Mouse (Mus musculus) right cerebral cortex, postnatal 4 days (tissue): ENCODE measurements at regions not wholly inside any gene's neighbourhood (a gene's known extent, or its start where the extent isn't known, plus 50 kb on each side); places are given as distances from the start of the nearest gene placed in this dataset.

Experiments used
- DNase-seq: peaks from one replicate; pipeline ENCODE4 v3.0.0-alpha.2; 2022

DNA sequence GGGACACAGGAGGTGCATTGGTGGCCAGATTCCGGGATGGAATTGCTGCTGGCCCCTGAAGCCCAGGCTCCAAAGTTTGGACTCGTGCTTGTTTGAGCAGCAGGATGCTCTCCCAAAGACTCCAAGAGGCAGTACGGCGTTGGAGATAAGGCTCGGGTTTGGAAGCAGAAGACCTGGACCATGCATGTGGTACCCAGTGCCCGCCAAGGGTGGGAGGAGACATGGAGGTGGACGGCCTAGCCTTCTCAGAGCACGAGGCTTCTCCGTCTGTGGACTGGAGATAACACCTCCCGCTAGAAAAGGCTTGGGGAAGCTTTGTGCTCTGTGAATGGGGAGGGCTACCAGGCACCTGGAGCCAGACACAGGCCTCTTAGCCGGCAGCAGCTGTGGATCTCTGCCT is 271.7 kb downstream of the Rps6kc1 start:
- DNase-seq, result no peak

- no peak for DNase-seq
These were observed 276.6 kb downstream of the Rps6kc1 start for GRCm38 (mm10) chr1:190634935-190635334.

DNA sequence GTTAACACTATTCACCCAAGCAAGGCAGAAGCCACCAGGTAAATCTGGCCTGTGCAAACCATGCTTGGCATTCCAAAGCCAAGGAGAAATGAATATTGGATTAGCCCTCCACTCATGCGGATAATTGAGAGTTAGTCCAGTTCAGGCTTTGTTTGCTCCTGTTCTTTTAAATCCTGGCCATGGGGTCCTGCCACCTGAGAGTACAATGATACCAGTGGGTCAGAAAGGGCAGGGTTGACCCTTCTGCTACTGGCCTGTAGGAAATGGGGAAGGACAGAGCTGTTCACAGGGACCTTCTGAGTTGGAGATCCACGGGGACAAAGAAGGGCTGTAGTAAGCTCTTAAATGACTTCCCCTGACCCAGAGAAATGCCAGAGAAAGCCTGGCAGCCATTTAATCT is 279.9 kb downstream of the Rps6kc1 start:
- DNase-seq, result no peak

DNA sequence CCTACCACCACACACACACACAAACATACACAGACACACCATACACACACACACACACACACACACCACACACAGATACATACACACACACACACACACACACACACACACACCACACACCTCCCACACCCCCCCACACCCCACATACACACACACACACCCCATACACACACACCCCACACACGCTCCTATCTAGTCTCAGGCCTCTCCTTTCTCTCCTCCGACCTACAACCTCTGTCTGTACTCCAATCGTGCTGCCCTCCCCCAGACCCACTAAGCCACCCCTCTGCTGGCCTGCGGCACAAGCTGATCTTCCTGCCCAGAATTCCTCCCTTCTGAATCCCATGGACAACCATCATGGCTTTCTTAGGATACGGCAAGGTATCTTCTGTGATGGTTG is 281.4 kb downstream of the Rps6kc1 start:
- no peak for DNase-seq

- no peak for DNase-seq
These were observed 287.7 kb downstream of the Rps6kc1 start for GRCm38 (mm10) chr1:190623916-190624315.

DNA sequence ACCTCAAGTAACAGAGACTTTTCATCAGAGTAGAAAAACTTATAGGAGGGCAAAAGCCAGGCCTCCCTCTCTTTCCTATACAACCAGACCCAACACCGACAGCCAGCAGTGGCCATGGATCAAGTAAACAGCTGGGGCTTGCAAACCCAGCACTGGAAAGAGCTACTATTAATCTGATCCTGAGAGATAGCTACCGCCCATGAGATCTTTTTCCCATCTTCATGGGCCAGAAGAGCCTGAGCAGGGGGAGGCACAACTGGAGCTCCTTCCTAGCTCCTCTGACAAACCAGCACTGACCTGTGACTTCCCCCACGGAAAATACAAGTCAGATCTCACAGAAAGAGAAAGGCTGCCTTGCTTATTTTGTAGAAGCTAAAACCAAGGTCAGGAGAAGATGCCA is 311.1 kb downstream of the Rps6kc1 start:
- DNase-seq, result no peak

DNA sequence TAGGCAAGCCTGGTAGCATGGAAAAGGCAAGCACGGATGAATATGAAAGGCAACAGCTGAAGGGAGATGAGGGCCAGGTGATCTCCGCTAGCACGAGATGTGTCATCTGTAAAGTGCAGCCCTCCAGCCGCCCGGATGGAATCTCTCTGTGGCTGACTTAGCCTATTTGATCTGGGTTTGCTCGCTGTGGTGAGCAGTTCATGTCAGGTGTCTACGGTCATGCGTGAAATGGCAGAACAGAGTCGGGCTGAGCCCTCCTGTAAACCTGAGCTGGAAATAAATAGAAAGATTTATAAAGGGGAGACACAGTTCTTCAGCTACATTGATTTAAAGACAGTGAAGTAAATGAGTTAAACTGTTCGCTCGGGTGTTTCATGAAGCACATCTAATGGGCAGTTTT is 311.9 kb downstream of the Rps6kc1 start:
- DNase-seq, result no peak

DNA sequence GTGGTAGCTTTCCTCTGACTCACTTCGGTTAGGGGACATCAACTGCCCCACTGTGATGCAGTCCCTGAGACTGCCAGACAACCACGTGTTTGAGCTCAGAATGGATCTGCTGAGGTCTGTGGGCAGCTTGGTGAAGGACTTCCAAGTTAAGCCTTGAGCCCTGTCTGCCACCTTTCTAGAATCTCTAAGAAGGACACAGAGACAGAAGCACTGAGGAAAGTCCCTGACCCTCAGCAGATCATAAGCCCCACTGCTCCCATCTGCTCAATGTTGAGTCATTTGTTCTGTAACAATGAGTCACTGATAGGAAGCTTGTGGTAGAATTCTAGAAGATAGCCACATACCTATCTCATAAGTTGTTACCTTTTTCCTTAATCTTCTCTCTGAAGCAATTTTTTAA is 315.4 kb downstream of the Rps6kc1 start:
- DNase-seq, result no peak

GRCm38 (mm10) chr1:190591621-190592020 is 319.9 kb downstream of the Rps6kc1 start:
- no peak for DNase-seq

GRCm38 (mm10) chr1:190589586-190589985 is 322.0 kb downstream of the Rps6kc1 start:
- no peak for DNase-seq

DNA sequence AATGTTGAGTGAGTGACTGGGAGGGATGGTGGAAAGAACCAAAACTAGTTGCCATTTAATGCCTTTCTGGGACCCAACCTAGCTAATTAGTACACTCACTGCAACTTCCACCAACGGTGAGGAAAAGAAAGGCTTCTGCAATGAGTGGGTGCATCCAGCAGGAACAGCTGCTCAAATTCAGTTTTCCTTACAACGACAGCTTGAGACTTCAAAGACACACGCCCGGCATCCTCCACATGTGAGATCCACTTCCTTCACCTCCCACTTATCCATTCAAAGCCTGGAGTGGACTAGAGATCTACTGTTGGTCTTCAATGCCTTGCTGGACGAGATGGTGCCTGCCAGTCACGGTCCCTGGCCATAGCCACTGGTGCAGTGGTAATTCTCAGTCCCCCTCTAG is 328.3 kb downstream of the Rps6kc1 start:
- no peak for DNase-seq

DNA sequence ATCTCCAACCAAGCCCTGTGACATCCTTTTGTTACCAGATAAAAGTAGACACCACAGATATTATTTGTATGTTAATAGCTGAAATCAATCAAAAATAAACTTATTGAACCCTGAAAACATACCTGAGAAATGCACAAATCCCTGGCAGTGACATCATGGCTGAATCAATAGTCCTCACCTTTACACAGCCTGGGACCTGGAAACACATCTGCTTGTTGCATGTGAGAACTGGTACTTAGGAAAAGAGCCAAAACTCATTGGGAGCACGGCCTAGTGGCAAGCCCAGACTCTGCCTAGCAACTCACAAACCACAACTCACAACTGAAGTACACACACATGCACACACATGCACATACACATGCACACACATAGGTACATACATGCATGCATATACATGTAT is 330.9 kb downstream of the Rps6kc1 start:
- DNase-seq, result no peak

DNA sequence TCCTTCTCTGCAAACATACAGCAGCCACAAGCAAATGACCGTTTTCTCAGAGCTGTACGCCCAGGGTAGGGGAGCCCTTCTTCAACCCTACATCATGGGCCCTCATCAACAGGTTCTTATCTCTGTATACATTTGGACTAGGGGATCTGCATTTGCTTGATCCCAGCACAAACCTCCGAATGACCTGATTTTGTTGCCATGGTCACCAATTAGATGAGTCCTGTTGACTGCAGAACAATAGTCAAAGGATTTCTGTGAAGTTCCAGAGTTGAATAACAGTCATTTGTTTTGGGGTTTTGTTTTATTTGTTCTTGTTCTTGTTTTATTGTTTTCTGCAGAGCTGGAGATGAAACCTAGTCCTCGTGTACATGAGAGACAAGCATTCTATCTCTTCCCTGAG is 340.6 kb downstream of the Rps6kc1 start:
- no peak for DNase-seq

DNA sequence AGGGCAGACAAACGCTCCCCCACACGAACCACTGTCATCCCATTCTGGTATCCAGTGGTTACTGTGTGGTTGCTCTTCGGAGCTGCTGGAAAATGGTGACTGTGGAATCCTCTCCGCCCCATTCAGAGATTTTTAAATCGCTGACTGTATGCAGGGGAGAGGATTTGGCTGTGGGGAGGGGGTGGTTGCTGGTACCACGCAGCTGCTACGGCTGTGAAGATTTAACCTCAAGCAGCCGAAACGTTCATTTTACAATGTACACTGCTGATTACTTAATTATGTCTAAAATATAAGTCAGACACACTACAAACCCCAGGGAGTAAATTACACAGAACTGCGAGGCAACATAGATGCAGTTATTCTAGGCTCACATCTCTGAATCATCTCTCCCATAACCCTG is 341.0 kb downstream of the Rps6kc1 start:
- DNase-seq, result no peak

DNA sequence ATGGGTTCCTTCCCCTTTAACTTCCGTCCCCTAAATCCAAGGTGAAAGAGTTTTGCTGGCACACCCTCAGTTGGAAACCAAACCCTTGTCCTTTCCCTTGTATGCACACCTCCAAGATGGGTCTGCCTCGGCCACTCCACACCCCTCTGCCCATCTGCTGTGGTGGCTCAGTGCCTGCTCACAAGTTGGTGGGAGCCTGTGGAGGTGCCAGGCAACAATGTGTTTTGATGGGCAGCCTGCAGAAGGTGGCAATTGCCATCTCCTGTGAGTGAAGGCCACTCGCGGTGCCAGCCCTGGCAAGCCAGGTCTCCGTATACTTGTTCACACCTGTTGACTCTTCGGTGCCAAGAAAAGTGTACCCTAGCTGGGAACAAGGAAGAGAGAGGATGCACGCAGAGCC is 344.8 kb downstream of the Rps6kc1 start:
- no peak for DNase-seq

- no peak for DNase-seq
These were observed 348.6 kb downstream of the Rps6kc1 start for GRCm38 (mm10) chr1:190562865-190563457.

DNA sequence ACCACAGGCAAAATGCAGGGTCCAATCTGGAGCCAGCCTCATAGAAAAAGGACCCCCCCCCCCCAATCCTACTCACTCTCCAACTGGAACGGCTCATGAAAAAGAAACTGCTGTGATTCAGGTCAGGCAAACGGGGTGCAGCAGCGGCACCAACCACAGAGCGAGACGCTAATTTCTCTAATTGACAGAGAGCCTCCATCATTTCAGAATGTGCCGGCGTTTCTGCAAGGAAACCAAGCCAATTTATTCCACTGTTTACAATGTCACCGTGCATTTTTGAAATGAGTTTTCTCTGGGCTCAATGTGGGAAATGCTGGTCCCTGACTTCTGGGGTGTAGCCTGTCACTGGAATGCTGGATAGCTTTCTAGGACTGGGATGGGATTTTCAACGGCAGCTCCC is 351.5 kb downstream of the Rps6kc1 start:
- no peak for DNase-seq

GRCm38 (mm10) chr1:190541892-190542291 is 369.7 kb downstream of the Rps6kc1 start:
- no peak for DNase-seq

DNA sequence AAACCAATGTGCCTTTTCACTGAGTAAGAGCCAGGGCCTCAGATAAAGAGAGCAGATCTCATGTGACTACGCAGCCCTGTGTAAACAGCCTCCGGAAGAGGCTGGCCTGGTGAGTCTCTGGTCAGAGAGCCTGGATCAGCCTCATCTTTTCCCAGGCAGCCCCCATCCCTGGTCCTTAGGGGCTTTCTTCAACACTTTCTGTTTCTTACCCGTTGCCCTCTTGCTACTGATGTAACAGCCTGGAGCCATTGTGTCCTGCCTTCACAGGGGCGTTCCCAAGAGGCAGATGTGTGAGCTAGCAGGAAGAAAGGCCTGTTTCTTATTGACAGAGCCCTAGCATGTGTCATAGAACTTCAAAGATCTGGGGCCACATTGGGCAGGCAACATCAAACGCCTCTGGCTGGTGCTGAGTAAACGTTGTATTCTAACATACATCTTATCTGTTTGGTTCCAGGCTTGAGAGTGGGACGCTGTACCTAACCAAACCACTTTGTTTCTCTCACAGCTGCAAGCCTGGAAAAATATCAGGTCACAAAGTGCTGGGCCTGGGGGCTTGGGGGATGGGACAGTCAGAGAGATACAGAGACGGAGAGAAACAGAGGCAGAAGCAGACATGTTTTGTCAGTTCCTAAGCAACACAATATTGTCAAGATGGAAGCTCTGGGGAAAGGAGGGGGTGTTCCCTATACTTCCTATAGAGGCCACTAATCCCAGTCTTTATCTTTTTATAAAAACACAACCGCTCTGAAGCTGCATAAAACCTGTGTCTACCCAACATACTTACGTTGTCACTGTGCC is 362.6 kb upstream of the Prox1 start:
- DNase-seq, result no peak

DNA sequence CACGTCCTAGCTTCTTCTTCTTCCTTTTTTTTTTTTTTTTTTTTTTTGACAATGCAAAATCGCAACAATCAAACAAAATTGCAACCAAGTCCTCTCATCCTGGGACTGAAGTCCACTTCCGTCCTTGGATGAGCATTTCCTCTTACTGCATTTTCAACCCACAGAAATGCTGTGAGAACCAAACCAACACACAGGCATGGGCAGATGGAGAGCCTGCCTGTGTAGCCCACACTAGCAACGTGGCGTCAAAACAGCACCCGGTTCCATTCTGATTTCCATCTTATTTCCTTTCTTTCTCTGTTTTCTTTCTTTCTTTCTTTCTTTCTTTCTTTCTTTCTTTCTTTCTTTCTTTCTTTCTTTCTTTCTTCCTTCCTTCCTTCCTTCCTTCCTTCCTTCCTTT is 360.7 kb upstream of the Prox1 start:
- DNase-seq, result no peak

- DNase-seq, result no peak
These were observed 359.6 kb upstream of the Prox1 start for GRCm38 (mm10) chr1:190530079-190530478.

DNA sequence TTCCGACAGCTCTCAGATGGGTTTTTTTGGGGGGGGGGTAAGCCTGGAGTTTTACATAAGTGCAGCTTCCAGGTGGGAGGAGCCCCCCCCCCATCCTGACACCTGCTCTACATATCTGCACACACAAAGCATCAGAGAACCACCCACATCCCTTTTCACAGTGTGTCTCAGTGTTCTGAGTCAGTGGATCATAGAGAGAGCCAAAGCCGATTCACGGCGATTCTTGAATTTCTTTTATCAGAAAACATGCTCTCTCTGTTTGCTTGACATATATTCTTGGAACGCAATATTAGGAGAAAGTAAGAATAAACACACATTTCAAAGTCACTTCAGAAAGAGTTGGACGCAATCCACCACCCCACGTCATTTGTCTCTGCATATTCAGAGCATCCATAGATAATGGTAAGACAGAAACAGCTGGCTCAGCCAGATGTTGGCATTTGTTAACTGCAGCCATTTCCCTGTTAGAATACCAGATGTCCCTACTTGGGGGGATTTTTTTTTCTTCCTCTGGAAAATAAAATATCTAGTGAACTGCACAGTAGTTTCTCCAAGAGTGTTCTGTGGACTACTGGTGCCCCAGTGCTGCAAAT is 357.1 kb upstream of the Prox1 start:
- no peak for DNase-seq

DNA sequence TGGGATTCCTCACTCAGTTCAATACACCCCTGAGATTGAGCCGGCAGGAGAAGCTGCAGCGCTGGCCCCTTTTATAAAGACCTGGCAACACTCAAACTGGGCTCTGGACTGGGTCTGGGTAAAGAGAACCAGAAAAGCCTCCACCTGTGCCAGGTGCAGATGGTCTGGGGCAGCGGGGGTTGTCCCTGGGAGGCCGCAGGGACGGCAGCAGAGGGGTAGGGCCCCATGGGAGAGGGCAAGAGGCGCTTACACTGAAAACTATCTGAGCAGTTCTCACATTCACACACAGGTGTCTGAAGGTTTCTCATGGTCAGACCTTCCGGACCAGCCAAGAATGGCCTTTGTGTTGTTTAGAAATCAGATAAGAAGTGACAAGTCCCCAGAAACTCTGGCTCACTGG is 356.1 kb upstream of the Prox1 start:
- DNase-seq, result no peak

GRCm38 (mm10) chr1:190526046-190526445 is 355.5 kb upstream of the Prox1 start:
- DNase-seq, result no peak

GRCm38 (mm10) chr1:190500106-190500505 is 329.6 kb upstream of the Prox1 start:
- no peak for DNase-seq
